Mouse (Mus musculus) forebrain, embryonic 16.5 days (tissue): ENCODE results near the gene Dlgap1. TPM values are rescaled to one million over a fixed set of nuclear protein-coding genes. Genes with fewer than 3 reads are reported as not detected.
"Not testable (repeated sequence)": the region's sequence is repeated elsewhere in the genome, so short reads cannot be mapped to it uniquely, and the experiment has no call there.

Experiments
- ATAC-seq: fragments of 200-750 bp; cut with Nextera tagmentation; 2 replicates; pipeline ENCODE4 v1.8.0; 2017; ENCODE audit warnings: mild to moderate bottlenecking, moderate library complexity
- H3K27ac ChIP-seq: fragments of 300-500 bp; sonication (generic); 2 replicates; pipeline ENCODE4 v1.5.1; 2014; ENCODE audit warnings: low read length, control low read depth
- H3K27me3 ChIP-seq: fragments of 300-500 bp; sonication (generic); replicated peaks from 2 replicates; pipeline ENCODE4 v1.6.1; 2014; ENCODE audit warnings: low read length; ENCODE audit not compliant: control insufficient read depth, insufficient read depth
- H3K36me3 ChIP-seq: fragments of 300-500 bp; sonication (generic); 2 replicates; pipeline ENCODE4 v1.6.1; 2014; ENCODE audit not compliant: control insufficient read depth, insufficient read depth
- H3K4me1 ChIP-seq: fragments of 300-500 bp; sonication (generic); replicated peaks from 2 replicates; pipeline ENCODE4 v1.6.1; 2014; ENCODE audit warnings: low read length; ENCODE audit not compliant: control insufficient read depth, insufficient read depth
- H3K4me2 ChIP-seq: fragments of 300-500 bp; sonication (generic); 2 replicates; pipeline ENCODE4 v1.6.1; 2014; ENCODE audit warnings: mild to moderate bottlenecking, low read length, control low read depth
- H3K4me3 ChIP-seq: fragments of 300-500 bp; sonication (generic); replicated peaks from 2 replicates; pipeline ENCODE4 v1.5.1; 2014; ENCODE audit warnings: mild to moderate bottlenecking, low read length, control low read depth
- H3K9ac ChIP-seq: fragments of 300-500 bp; sonication (generic); replicated peaks from 2 replicates; pipeline ENCODE4 v1.6.1; 2014; ENCODE audit warnings: low read depth, low read length, control low read depth
- H3K9me3 ChIP-seq: fragments of 300-500 bp; sonication (generic); 2 replicates; pipeline ENCODE4 v1.6.1; 2016; ENCODE audit warnings: low read length; ENCODE audit not compliant: control insufficient read depth
- WGBS: fragments of 180-500 bp; shearing (Covaris S2); extraction: QIAGEN DNeasy Blood & Tissue Kit; methylation state at CpG from one replicate; pipeline ENCODE4 v1.1.7; 2014; 5-methylcytosine and 5-hydroxymethylcytosine counted together
- polyA plus RNA-seq: library from polyadenylated mRNA; unstranded; fragments of >200 nt; fragmentation: Nextera tagmentation; extraction: Ambion mirVana; gene quantifications from 2 replicates; pipeline ENCODE4 v1.2.1, GENCODE M21; 2015

The Dlgap1 gene
- polyA plus RNA-seq, 1 experiment from 2014 or later = 47.2 TPM

- no peaks in the 10 kb centered on the region for H3K4me1 ChIP-seq
- no peaks in the 10 kb centered on the region for H3K9me3 ChIP-seq
- H3K4me2 ChIP-seq = no peak overlapping the region
- no peaks in the 10 kb centered on the region for H3K36me3 ChIP-seq
- no peaks in the 10 kb centered on the region for H3K27me3 ChIP-seq
- no peak overlapping the region for H3K9ac ChIP-seq
- 87% methylated on average over 4 of the region's 4 CpGs for WGBS
- H3K4me3 ChIP-seq = no peak overlapping the region
- no peak for ATAC-seq
- no peak overlapping the region for H3K27ac ChIP-seq
These were observed 572.9 kb downstream of the Dlgap1 start for GRCm38 (mm10) chr17:70541816-70542215.

GRCm38 (mm10) chr17:70550793-70551192, 581.9 kb downstream of the Dlgap1 start:
- no peaks in the 10 kb centered on the region for H3K27me3 ChIP-seq
- 85% methylated on average over 4 of the region's 4 CpGs for WGBS
- no peak overlapping the region for H3K9ac ChIP-seq
- no peak overlapping the region for H3K4me3 ChIP-seq
- H3K9me3 ChIP-seq = no peaks in the 10 kb centered on the region
- H3K4me2 ChIP-seq = no peak overlapping the region
- no peak overlapping the region for H3K27ac ChIP-seq
- ATAC-seq = no peak
- no peaks in the 10 kb centered on the region for H3K36me3 ChIP-seq
- no peaks in the 10 kb centered on the region for H3K4me1 ChIP-seq

GRCm38 (mm10) chr17:70561547-70561946, 592.7 kb downstream of the Dlgap1 start:
- Histone ChIP-seq H3K4me2 (no peak overlapping the region), H3K4me1 (no peaks in the 10 kb centered on the region), H3K9ac (no peak overlapping the region), H3K4me3 (no peak overlapping the region), H3K27ac (no peak overlapping the region), H3K36me3 (no peaks in the 10 kb centered on the region), H3K27me3 (no peaks in the 10 kb centered on the region), H3K9me3 (no peaks in the 10 kb centered on the region)
- no peak for ATAC-seq
- WGBS = 82% methylated on average over 7 of the region's 7 CpGs

GRCm38 (mm10) chr17:70570848-70571247, 602.0 kb downstream of the Dlgap1 start:
- 64% methylated on average over 5 of the region's 5 CpGs for WGBS
- H3K4me1 ChIP-seq = no peaks in the 10 kb centered on the region
- ATAC-seq = no peak
- H3K36me3 ChIP-seq = no peaks in the 10 kb centered on the region
- H3K9me3 ChIP-seq = no peaks in the 10 kb centered on the region
- H3K4me2 ChIP-seq = no peak overlapping the region
- H3K9ac ChIP-seq = no peak overlapping the region
- H3K27me3 ChIP-seq = no peaks in the 10 kb centered on the region
- H3K4me3 ChIP-seq = no peak overlapping the region
- H3K27ac ChIP-seq = no peak overlapping the region

GRCm38 (mm10) chr17:70583042-70583441, 614.2 kb downstream of the Dlgap1 start:
- no peak overlapping the region for H3K4me3 ChIP-seq
- H3K27ac ChIP-seq = no peak overlapping the region
- 67% methylated on average over 8 of the region's 8 CpGs for WGBS
- no peak for ATAC-seq
- no peaks in the 10 kb centered on the region for H3K9me3 ChIP-seq
- H3K4me1 ChIP-seq = no peaks in the 10 kb centered on the region
- H3K27me3 ChIP-seq = no peaks in the 10 kb centered on the region
- H3K4me2 ChIP-seq = no peak overlapping the region
- no peak overlapping the region for H3K9ac ChIP-seq
- H3K36me3 ChIP-seq = no peaks in the 10 kb centered on the region

- H3K27ac ChIP-seq = no peak overlapping the region
- no peak for ATAC-seq
- H3K9me3 ChIP-seq = no peaks in the 10 kb centered on the region
- H3K4me2 ChIP-seq = no peak overlapping the region
- H3K4me1 ChIP-seq = peaks cover 5% of the 10 kb centered on the region
- no peaks in the 10 kb centered on the region for H3K27me3 ChIP-seq
- H3K36me3 ChIP-seq = no peaks in the 10 kb centered on the region
- 52% methylated on average over 13 of the region's 13 CpGs for WGBS
- H3K4me3 ChIP-seq = no peak overlapping the region
- no peak overlapping the region for H3K9ac ChIP-seq
These were observed 618.0 kb downstream of the Dlgap1 start for GRCm38 (mm10) chr17:70586735-70587425.

GRCm38 (mm10) chr17:70587975-70588630, 619.2 kb downstream of the Dlgap1 start:
- not testable (repeated sequence) for ATAC-seq, H3K4me3 ChIP-seq, H3K27me3 ChIP-seq, H3K4me1 ChIP-seq, H3K9ac ChIP-seq, H3K27ac ChIP-seq, H3K36me3 ChIP-seq, H3K9me3 ChIP-seq, H3K4me2 ChIP-seq
- 90% methylated on average over 2 of the region's 4 CpGs for WGBS

GRCm38 (mm10) chr17:70588691-70589090, 619.8 kb downstream of the Dlgap1 start:
- no peaks in the 10 kb centered on the region for H3K9me3 ChIP-seq
- 55% methylated on average over 6 of the region's 6 CpGs for WGBS
- peaks cover 5% of the 10 kb centered on the region for H3K4me1 ChIP-seq
- no peak overlapping the region for H3K9ac ChIP-seq
- H3K36me3 ChIP-seq = no peaks in the 10 kb centered on the region
- H3K4me3 ChIP-seq = no peak overlapping the region
- ATAC-seq = 0 out of 2 replicates have a peak, but pooled peaks have one; percentile 12
- H3K4me2 ChIP-seq = no peak overlapping the region
- H3K27ac ChIP-seq = no peak overlapping the region
- no peaks in the 10 kb centered on the region for H3K27me3 ChIP-seq

- WGBS = 69% methylated on average over 13 of the region's 13 CpGs
- no peak overlapping the region for H3K27ac ChIP-seq
These were observed 620.3 kb downstream of the Dlgap1 start for GRCm38 (mm10) chr17:70589140-70589539.

More at GRCm38 (mm10) chr17:70589140-70589539, 620.3 kb downstream of the Dlgap1 start:
- no peak for ATAC-seq
- Histone ChIP-seq H3K4me2 (no peak overlapping the region), H3K36me3 (no peaks in the 10 kb centered on the region), H3K9ac (no peak overlapping the region), H3K27me3 (no peaks in the 10 kb centered on the region), H3K9me3 (no peaks in the 10 kb centered on the region), H3K4me1 (peaks cover 5% of the 10 kb centered on the region), H3K4me3 (no peak overlapping the region)
